In genomic region chr10:7158285-7159060, GRCm38 (mm10) we compare ENCODE assay signal across 8 mouse cellular contexts. TPM values are rescaled to one million over a fixed set of nuclear protein-coding genes. Genes with fewer than 3 reads are reported as not detected.
DNase-seq lines count a peak whose midpoint lies in the region; ATAC-seq lines count a peak whose summit lies in the region.

No protein-coding gene starts in this region.

- no peaks in the 10 kb centered on the region for H3K27me3 ChIP-seq in heart, embryonic 10.5 days (ENCODE audit: insufficient read depth, poor library complexity, severe bottlenecking)
- H3K27me3 ChIP-seq in limb, embryonic 10.5 days (ENCODE audit: low read depth, poor library complexity, severe bottlenecking) = no peaks in the 10 kb centered on the region
- H3K27me3 ChIP-seq in midbrain, embryonic 16.5 days (ENCODE audit: control insufficient read depth, insufficient read depth, low read depth, low read length) = no peaks in the 10 kb centered on the region

- H3K9ac ChIP-seq in midbrain, embryonic 16.5 days (ENCODE audit: low read depth, low read length) = peak overlapping the region; percentile 37; the same call in 1 of the 2 replicates

- peak overlapping the region; percentile 43 for H3K4me2 ChIP-seq in midbrain, embryonic 16.5 days (ENCODE audit: low read length)

- peak; percentile 39 for DNase-seq in embryo, embryonic 11 days
- DNase-seq in embryo, embryonic 9.5 days (ENCODE audit: extremely low spot score) = no peak
- DNase-seq in brain, adult 2 months (ENCODE audit: low read depth, low spot score) = peak; percentile 58
- DNase-seq in heart, embryonic 10.5 days (ENCODE audit: low spot score) = no peak
- peak; percentile 83 for DNase-seq in kidney, adult 9 months
- DNase-seq in limb, embryonic 10.5 days (ENCODE audit: low spot score) = no peak
- no peak for DNase-seq in natural killer cell, adult 2 months (ENCODE audit: low spot score in 2 of 2)

- peaks cover 21% of the 10 kb centered on the region for H3K4me1 ChIP-seq in heart, embryonic 10.5 days
- peaks cover 18% of the 10 kb centered on the region for H3K4me1 ChIP-seq in limb, embryonic 10.5 days
- H3K4me1 ChIP-seq in midbrain, embryonic 16.5 days (ENCODE audit: control insufficient read depth, insufficient read depth, low read length) = peaks cover 15% of the 10 kb centered on the region

- peak overlapping the region; percentile 76 for H3K27ac ChIP-seq in heart, embryonic 10.5 days
- peak overlapping the region; percentile 46; the same call in 1 of the 2 replicates for H3K27ac ChIP-seq in limb, embryonic 10.5 days
- peak overlapping the region; percentile 33; the same call in 1 of the 2 replicates for H3K27ac ChIP-seq in midbrain, embryonic 16.5 days (ENCODE audit: low read length)

- WGBS in heart, embryonic 10.5 days = 50% methylated on average over 15 of the region's 15 CpGs
- WGBS in limb, embryonic 10.5 days = 72% methylated on average over 15 of the region's 15 CpGs
- whole genome bisulfite sequencing in midbrain, embryonic 16.5 days = 35% methylated on average over 15 of the region's 15 CpGs

- H3K4me3 ChIP-seq in heart, embryonic 10.5 days = no peak overlapping the region
- H3K4me3 ChIP-seq in limb, embryonic 10.5 days = no peak overlapping the region
- no peak overlapping the region for H3K4me3 ChIP-seq in midbrain, embryonic 16.5 days (ENCODE audit: low read depth, low read length)

- peaks cover 7% of the 10 kb centered on the region; the same call in 1 of the 2 replicates for H3K36me3 ChIP-seq in heart, embryonic 10.5 days
- peaks cover 23% of the 10 kb centered on the region for H3K36me3 ChIP-seq in limb, embryonic 10.5 days
- H3K36me3 ChIP-seq in midbrain, embryonic 16.5 days (ENCODE audit: control insufficient read depth, insufficient read depth, low read length) = no peaks in the 10 kb centered on the region

- ATAC-seq in midbrain, embryonic 16.5 days = peak; percentile 33

- H3K9me3 ChIP-seq in heart, embryonic 10.5 days = peaks cover 3% of the 10 kb centered on the region; the same call in 1 of the 2 replicates
- no peaks in the 10 kb centered on the region for H3K9me3 ChIP-seq in limb, embryonic 10.5 days (replicated peaks)
- no peaks in the 10 kb centered on the region for H3K9me3 ChIP-seq in midbrain, embryonic 16.5 days (replicated peaks; ENCODE audit: control insufficient read depth, low read length, poor library complexity, severe bottlenecking)

RNA-seq across cellular contexts. Expression of gene Cnksr3, which starts 53.6 kb away (rescaled TPM):
- polyA plus RNA-seq in heart, embryonic 10.5 days (2016; fragmentation: Nextera tagmentation; extraction: Ambion mirVana) = 5.0 and 6.6 TPM in 2 replicates
- polyA plus RNA-seq in limb, embryonic 10.5 days (2016; fragmentation: Nextera tagmentation; extraction: Ambion mirVana) = 9.6 and 11.4 TPM in 2 replicates
- 1.4 and 2.1 TPM in 2 replicates for polyA plus RNA-seq in midbrain, embryonic 16.5 days (2015; fragmentation: Nextera tagmentation; extraction: Ambion mirVana)

Comparison
In these comparisons a context has a peak if more than half of its experiments do, and no peak if none do; other contexts are left out.
1. DNase-seq: peak in embryo, embryonic 11 days (single experiment), brain, adult 2 months (single experiment) and kidney, adult 9 months (single experiment); none in embryo, embryonic 9.5 days (single experiment), heart, embryonic 10.5 days (single experiment), limb, embryonic 10.5 days (single experiment) and natural killer cell, adult 2 months (0 of 2).
2. Peak in every context shown above with its lines, with median percentiles within 50 percentile points of each other: H3K27ac ChIP-seq.